Mouse (Mus musculus) forelimb bud, embryonic 11.5 days (tissue): ENCODE measurements around the gene Fezf1.

Experiments
- DNase-seq: peaks from one replicate; pipeline ENCODE4 v3.0.0-alpha.2; 2012; ENCODE audit warnings: low read depth, low spot score

Fezf1 gene

GRCm38 (mm10) chr6:23247512-23248312, 450 bp downstream of the Fezf1 start:
- no peak for DNase-seq

- no peak for DNase-seq
These were observed 1.2 kb downstream of the Fezf1 start for GRCm38 (mm10) chr6:23246790-23247511.

- no peak for DNase-seq
These were observed 1.9 kb downstream of the Fezf1 start for GRCm38 (mm10) chr6:23246061-23246789.

GRCm38 (mm10) chr6:23245545-23246011, 2.6 kb downstream of the Fezf1 start:
- no peak for DNase-seq

GRCm38 (mm10) chr6:23245121-23245520, 3.0 kb downstream of the Fezf1 start:
- no peak for DNase-seq

- no peak for DNase-seq
These were observed 4.1 kb downstream of the Fezf1 start for GRCm38 (mm10) chr6:23243821-23244760.

GRCm38 (mm10) chr6:23211499-23211898, 36.7 kb downstream of the Fezf1 start:
- DNase-seq, result no peak

GRCm38 (mm10) chr6:23207791-23208190, 40.4 kb downstream of the Fezf1 start:
- DNase-seq, result no peak

- DNase-seq, result no peak
These were observed 45.5 kb downstream of the Fezf1 start for GRCm38 (mm10) chr6:23202630-23203029.
